Mouse (Mus musculus): ENCODE data around the gene Selplg.
"Not testable (repeated sequence)": the region's sequence is repeated elsewhere in the genome, so short reads cannot be mapped to it uniquely, and the experiment has no call there.

Selplg gene

DNA sequence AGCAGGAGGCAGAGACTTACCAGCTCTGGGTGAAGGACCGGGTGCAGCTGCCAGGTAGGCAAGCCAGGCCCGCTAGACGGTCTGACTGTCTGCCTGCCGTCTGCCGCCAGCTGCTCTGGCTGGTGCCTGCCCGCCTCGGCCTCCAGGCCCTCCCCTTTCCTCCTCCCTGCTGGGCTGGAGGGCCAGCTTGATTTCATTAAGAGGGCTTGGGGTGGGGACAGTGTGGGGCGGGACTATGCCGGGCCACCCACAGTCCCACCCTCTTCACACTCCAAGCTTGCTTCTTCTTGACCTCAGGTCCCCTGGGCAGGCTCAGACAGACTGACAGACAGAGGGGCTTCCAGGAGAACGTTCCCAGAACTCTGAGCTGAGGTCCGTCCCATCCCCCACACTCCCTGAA is 32.2 kb downstream of the Selplg start, which contains the start of gene Tmem119:
Gene Tmem119 (minus strand): TSS at position 237 of the 400 bp plus-strand sequence.
- in situ Hi-C loops (cut with MboI; ENCODE audit: low sequenced_read_pairs), result loop anchor here (25.0 kb wide), 1 partner anchor 438 kb away; the partner anchor contains the start of gene Aym1

DNA sequence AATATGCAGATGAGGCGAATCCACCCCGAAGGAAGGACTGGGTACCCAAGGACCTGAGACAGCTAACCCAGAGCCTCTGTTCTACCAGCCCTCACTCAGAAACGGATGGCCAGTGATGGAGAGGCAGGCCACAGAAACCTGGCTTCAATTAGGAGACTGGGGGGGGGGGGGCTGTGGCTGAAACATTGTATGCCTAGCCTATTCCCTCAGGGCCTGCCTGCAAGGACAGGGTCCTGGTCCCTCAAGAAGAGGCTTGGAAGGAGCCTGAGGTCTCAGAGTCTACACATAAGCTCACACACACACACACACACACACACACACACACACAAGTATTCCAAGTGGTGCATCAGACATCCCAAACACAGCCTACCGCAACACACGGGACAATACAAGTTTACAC is 32.8 kb downstream of the Selplg start:
- in situ Hi-C loops (cut with MboI; ENCODE audit: low sequenced_read_pairs), result loop anchor here (25.0 kb wide), 1 partner anchor 437 kb away; the partner anchor contains the start of gene Aym1

DNA sequence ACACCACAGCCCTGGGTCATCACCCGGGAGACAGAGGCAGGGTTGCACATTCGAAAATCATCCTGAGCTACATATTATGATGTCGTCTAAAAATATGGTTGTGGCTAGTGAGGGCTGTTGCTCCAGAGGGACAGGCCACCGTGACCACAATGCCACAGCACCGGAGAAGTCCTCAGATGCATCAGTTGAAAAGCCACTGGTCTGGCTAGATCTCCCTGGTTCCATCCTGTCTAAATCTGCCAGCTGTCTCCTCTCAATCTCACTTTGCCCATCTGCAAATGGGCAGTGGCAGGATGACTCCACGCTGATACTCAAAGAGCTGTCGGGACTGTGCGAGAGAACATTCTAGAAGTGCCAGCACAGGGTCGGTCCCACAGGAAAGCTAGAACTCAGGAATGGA is 33.9 kb downstream of the Selplg start:
- in situ Hi-C loops (cut with MboI; ENCODE audit: low sequenced_read_pairs), result no loop called here

DNA sequence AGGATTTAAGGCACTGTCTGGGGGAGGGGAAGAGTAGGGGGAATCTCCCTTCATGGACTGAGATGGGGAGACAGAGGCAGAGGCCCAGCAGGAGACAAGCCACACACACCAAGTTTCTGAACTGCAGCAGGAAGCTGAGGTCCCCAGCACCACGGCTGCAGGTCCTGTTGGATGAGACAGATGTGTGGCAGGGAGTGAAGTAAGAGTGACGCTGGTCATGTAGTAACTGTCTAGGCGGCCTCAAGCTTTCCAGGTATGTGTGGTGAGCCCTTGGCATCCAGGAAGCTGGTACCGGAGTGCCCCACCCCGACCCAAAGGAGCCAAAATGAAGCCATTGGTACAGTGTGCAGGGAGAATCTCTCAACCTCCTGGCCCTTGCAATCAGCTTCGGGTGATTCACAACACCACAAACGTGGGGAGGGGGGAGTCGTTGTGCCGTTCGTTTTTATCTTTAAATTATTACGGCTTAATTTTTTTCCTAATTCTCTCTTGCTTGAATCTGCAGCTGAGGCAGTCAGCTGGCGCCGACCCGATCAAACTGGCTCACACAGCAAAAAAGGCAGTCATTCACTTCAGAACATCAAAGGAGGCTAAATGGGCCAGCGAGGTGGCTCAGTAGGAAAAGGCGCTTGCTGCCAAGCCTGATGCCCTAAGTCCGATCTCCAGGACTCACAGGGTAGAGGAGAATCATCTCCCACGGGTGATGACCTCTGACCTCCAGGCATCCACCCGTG is 35.1 kb downstream of the Selplg start:
- in situ Hi-C loops (cut with MboI; ENCODE audit: low sequenced_read_pairs), result no loop called here

DNA sequence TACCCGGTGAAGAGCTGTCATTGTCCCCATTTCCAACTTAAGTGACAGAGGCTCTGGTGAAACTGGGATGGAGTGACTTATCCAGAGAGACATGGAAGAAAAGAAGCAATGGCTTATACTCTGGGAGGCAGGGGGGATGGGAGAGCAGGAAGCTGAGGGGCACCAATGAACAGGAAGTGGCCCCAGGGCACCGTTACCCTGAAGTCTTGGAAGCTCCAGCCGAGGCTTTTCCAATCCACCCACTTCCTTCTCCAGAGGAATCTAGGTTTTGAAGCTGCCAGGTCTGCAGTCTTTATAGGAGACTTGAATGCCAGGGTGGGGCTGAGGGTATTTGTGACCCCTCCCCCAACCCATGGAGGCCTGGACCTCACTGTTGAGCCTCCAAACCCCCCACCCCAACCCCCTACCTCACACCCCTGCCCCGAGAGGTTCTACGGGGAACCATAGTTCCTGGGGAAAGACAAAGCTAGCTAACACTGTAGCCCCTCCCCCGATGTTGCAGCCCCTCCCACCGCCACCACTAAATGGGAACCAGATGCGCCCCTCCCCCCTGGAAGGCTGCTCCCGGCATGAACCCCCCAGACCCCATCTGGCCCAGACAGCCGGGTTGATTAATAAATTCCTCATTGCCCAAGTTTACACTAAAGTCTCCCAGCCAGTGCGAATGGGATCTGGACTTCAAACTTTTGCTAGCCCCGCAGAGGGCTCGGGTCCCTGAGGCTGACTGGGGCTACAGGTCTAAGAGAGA is 35.9 kb downstream of the Selplg start:
- in situ Hi-C loops (cut with MboI; ENCODE audit: low sequenced_read_pairs), result no loop called here

DNA sequence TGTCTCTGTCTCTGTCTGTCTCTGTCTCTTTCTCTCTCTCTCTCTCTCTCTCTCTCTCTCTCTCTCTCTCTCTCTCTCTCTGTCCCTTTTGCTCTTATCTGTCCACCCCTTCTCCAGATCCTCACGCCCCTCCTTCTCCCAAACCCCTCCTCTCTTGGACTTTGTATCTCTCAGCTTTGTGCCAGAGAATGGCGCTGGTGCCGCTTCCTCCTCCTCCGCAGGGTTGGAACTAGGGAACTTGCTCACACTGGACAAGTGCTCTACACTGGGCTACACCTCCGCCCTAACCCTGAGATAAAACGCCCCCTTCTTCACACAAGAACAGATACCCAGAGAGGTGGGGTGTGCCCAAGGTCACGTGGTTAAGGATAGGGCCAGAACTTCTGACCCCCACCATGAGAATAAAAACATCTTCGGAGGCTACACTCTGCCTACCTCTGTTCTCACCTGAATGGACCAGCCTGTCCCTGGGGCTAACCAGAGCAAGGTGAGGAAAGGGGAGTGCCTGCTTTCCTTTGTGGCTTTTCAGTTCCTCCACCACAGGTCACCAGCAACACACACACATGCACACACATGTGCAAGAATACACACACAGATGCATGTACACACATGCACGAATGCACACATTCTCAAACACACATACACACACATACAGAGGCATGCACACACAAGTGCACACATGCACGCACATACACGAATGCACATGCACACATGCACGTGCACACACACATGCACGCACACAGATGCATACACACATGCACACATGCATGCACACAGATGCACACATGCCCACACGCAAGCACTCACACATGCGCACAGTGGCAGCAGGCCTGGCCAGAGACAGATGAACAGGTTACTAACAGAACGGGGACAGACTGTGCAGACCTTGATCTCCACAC is 41.0 kb downstream of the Selplg start:
- in situ Hi-C loops (cut with MboI; ENCODE audit: low sequenced_read_pairs), result no loop called here

DNA sequence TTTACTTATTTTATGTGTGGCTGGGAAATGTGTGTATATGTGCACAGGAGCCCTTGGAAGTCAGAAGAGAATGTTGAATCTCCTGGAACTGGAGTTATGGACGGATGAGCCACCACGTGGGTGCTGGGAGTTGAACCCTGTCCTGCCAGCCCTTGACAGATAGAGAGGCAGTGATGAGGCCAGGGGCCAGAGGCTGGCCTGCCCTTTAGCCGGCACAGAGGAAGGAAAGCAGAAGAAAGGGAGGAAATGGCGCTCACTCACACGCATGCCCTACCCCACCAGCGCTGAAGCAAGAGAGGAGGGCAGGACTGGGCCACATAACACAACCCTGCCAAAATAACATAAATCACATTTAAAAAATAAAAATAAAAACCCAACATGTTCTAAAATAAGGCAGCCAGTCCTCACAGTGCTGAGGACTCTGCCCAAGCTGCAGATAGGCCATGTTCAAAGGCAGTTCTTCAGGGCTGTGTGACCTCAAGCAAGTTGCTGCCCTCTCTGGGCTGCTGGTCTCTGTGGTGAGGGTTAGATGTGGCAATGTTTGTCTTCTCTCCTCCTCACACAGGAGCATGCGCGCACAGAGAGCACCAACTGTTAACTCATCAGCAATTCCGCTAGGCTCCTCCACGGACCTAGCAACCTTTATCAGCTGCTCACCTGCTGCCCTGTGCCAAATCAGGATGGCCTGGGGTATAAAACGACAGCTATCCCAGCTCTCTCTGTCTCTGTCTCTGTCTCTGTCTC is 41.8 kb downstream of the Selplg start:
- in situ Hi-C loops (cut with MboI; ENCODE audit: low sequenced_read_pairs), result no loop called here

DNA sequence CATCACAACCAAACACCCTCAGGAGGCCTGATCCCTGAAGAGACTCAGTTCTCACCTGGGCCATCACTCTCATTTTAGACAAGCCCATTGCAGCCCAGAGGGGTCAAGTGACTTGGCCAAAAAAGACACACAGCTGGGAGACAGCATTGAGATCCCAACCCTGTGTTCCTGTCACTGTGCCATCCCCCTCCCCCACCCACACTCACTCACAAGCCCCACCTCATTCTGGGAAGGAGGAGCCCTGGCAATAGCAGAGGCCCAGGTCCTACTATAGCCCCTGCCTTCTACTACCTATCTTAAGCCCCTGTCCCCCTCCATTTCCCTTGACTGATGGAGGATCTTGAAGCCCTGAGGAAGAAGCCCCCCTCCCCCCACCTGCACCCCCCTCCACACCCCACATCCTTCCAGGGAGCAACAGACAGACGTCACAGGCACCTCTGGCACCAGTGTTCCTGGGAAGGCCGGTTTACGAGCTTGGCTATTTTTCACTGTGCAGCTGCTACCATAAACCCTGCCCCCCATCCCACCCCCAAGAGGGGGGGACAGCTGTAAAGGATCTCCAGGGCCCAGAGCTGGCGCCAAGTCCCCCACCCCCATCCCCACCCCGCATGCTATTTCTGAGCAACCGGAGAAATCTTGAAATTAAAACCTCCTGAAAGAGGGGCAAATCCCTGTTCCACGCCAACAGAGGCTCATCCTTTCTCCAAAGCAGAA is 43.2 kb downstream of the Selplg start:
- in situ Hi-C loops (cut with MboI; ENCODE audit: low sequenced_read_pairs), result no loop called here

DNA sequence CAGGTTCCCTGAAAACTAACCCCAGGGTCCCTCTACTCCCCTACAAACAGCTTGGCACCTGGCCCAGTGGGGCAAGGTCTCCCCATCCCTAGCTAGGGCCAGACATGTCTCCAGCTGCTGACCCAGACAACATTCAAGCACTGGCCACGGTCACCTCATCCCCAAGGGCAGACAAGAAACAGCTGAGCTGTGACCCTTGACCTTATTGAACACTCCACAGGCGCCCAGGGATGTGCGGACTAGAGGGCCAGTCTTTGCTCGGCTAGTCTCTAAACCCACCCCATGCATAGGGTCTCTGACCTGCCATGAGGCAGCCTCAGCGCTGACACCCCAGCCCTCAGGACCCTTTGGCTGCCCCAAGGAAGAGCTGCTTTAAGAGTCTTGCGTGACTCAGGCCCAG is 43.8 kb downstream of the Selplg start:
- in situ Hi-C loops (cut with MboI; ENCODE audit: low sequenced_read_pairs), result no loop called here

DNA sequence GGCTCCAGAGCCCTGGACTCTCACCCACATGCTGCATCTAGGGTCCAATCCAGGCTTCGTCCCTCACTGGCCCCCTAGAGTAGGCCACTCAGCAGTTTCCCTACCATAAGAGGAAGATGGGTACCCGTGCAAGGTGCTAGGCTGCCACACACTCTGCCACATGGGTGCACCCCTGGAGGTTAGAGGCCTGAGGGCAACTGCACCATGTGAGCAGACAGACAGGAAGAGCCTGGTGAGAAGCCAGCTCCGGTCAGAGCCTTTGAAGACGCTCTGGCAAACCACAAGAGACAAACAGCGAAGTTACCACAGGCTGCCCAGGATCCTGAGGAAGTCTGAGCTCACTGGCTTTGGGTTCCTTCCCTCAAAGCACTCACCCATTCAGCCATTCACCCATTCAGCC is 45.5 kb downstream of the Selplg start:
- in situ Hi-C loops (cut with MboI; ENCODE audit: low sequenced_read_pairs), result no loop called here

DNA sequence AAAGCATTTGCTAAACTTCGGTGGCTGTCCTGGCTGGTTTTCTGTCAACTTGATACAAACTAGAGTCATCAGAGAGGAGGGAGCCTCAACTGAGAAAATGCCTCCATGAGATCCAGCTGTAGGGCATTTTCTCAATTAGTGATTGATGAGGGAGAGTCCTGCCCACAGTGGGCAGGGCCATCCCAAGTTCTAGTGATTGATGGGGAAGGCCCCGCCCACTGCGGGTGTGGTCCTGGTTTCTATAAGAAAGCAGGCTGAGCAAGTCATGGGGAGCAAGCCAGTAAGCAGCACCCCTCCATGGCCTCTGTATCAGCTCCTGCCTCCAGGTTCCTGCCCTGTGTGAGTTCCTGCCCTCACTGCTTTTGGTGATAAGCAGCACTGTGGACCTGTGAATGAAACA is 48.3 kb downstream of the Selplg start:
- in situ Hi-C loops (cut with MboI; ENCODE audit: low sequenced_read_pairs), result not testable (repeated sequence)

DNA sequence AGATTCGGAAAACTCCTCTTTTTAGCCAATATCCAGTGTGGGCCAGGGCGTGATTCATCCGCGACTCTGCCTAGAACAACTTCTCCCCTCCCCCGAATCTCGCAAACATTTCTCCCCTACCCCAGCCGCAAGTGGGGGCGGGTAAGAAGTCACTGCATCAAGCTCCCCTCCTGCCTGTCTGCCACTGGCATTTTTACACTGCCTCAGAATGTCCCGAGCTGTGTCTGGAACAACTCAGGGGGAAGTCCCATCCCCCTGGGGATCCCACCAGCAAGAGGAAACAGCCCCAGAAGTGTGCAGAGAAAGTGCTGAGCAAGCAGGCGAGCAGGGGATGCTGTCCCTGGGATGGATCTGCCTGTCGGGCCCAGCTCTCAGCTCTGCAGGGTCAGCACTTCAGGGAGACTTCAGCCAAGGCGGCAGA is 48.9 kb downstream of the Selplg start:
- in situ Hi-C loops (cut with MboI; ENCODE audit: low sequenced_read_pairs), result no loop called here

DNA sequence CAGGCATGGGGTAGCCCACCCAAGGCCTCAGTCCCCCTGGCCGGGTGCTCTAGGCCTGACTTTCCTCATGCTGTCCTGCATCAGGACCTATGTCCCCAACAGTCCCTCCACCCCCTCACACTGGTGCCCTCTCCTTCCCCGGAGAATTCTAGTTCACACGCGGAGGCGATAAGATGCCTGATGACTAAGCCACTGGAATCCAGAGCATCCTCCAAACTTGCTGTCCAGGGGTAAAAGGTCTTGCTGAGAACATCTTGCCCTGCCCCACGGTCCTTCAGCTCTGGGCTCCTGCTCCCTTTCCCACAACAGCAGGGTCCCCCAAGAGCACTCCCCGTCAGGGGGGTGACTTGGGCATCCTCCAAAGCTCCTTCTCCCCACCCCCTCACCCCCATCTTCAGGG is 49.8 kb downstream of the Selplg start:
- in situ Hi-C loops (cut with MboI; ENCODE audit: low sequenced_read_pairs), result no loop called here

DNA sequence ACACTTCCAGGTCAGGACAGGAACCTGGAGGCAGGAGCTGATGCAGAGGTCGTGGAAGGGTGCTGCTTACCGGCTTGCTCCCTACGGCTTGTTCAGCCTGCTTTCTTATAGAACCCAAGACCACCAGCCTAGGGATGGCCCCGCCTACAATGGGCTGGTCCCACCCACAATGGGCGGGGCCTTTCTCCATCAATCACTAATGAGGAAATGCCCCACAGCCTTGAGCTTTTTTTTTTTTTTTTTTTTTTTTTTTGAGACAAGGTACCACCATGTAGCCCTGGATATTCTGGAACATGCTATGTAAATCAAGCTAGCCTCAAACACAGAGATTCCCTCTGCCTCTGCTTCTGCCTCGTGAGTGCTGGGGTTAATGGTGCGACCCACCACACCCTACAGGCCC is 50.6 kb downstream of the Selplg start:
- in situ Hi-C loops (cut with MboI; ENCODE audit: low sequenced_read_pairs), result no loop called here

DNA sequence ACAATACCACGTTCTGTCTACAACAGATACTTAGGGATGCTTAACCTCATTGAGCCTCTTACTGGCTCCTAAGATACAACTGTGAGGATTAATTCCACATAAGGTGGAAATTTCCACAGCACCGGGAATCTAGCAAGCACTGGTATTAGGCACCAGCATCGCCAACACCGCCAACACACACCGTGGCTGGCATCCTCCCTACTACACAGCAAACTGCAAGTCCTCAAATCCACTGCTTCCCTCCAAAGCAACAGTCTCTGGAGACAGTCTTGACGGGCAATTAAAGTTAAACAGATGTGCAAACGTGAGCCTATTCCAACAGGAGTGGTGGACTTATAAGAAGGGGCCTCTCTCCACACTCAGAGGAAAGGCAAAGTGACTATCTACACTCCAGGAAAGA is 51.2 kb downstream of the Selplg start:
- in situ Hi-C loops (cut with MboI; ENCODE audit: low sequenced_read_pairs), result no loop called here

DNA sequence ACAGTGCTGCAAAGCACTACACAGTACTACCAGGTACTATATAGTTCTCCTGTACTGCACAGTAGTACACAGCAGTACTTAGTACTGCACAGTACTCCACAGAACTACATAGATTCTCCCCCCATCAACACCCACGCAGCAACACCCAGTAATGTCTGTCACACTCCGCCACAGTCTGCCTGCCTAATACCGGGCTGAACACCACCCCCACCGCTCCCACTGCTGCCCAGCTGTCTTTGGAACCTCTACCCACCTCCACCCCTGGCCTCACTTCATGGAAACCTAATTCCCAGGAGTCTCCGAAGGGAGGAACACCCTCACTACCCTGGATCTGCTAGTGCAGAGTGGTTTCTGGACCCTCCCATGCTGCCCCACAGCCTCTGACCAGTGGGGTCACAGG is 51.7 kb downstream of the Selplg start:
- in situ Hi-C loops (cut with MboI; ENCODE audit: low sequenced_read_pairs), result no loop called here

DNA sequence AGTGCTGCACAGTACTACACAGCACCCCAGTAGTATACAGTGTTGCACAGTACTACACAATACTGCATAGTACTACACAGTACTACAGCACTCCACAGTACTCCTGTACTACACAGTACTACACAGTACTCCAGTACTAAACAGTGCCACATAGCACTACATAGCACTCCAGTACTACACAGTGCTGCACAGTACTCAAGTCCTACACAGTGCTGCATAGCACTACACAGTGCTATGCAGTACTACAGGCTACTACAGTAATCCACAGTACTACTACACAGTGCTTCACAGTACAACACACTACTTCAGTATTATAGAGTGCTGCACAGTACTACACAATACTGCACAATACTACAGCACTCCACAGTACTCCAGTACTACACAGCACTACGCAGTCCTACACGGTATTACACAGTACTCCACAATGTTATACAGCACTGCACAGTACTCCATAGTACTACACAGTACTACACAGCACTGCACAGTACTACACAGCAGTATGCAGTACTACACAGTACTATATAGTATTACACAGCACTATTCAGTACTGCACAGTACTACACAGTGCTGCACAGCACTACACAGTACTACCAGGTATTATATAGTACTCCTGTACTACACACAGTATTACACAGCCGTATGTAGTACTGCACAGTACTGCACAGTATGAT is 52.2 kb downstream of the Selplg start:
- in situ Hi-C loops (cut with MboI; ENCODE audit: low sequenced_read_pairs), result no loop called here

DNA sequence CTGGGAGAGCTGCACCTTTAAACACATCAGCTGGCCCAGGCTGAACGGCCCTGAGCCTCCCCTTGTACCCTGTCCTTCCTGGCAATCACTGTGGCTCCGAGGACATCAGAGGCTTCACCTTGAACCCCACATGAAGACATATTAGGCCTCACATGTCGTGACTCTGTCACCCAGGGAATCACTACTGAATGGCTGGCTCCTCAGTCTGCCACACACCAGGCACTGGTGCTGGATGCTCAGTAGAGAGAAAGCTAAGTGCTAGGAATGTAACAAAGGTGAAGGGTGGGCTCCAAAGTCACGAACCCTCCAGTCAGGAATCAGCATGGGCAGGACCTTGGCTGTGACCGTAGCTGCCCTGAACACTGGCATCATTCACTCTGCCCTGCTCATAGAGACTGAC is 52.9 kb downstream of the Selplg start:
- in situ Hi-C loops (cut with MboI; ENCODE audit: low sequenced_read_pairs), result loop anchor here (5.0 kb wide), 1 partner anchor 33 kb away; no protein-coding TSS in a partner anchor

DNA sequence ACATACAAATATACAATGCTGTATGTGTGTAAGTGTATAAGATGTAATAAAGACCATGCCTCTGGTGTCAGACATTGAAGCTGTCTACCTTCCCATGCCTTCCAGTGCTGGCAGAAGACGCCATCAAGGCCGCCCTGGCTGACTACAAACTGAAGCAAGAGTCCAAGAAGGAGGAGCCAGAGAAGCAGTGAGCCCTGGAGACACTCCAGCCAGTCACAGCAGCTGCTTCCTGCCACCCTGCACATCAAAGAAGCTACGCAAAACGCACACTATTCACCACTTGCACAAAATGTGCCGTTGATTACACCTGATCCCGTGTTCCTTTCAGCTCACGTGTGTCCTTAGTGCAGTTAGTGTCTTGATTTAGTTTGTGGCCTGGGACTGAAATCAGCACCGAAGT is 54.7 kb downstream of the Selplg start:
- in situ Hi-C loops (cut with MboI; ENCODE audit: low sequenced_read_pairs), result loop anchor here (5.0 kb wide), 1 partner anchor 35 kb away; no protein-coding TSS in a partner anchor

Data from CH12F3 (cell line).